Mouse (Mus musculus): ENCODE results near the gene Cubn.

Cubn gene

GRCm38 (mm10) chr2:13484566-13484965, 7.0 kb downstream of the Cubn start:
- DNase-seq (ENCODE audit: low read depth, low spot score), result no peak

GRCm38 (mm10) chr2:13480744-13481143, 10.9 kb downstream of the Cubn start:
- no peak for DNase-seq (ENCODE audit: low read depth, low spot score)

GRCm38 (mm10) chr2:13479165-13479564, 12.4 kb downstream of the Cubn start:
- no peak for DNase-seq (ENCODE audit: low read depth, low spot score)

GRCm38 (mm10) chr2:13470108-13470507, 21.5 kb downstream of the Cubn start:
- no peak for DNase-seq (ENCODE audit: low read depth, low spot score)

- no peak for DNase-seq (ENCODE audit: low read depth, low spot score)
These were observed 22.0 kb downstream of the Cubn start for GRCm38 (mm10) chr2:13469641-13470040.

- DNase-seq (ENCODE audit: low read depth, low spot score), result no peak
These were observed 24.9 kb downstream of the Cubn start for GRCm38 (mm10) chr2:13466685-13467084.

GRCm38 (mm10) chr2:13458088-13458487, 33.5 kb downstream of the Cubn start:
- no peak for DNase-seq (ENCODE audit: low read depth, low spot score)

GRCm38 (mm10) chr2:13456821-13457220, 34.8 kb downstream of the Cubn start:
- no peak for DNase-seq (ENCODE audit: low read depth, low spot score)

GRCm38 (mm10) chr2:13451495-13452491, 39.8 kb downstream of the Cubn start:
- DNase-seq (ENCODE audit: low read depth, low spot score), result no peak

GRCm38 (mm10) chr2:13450895-13451294, 40.7 kb downstream of the Cubn start:
- no peak for DNase-seq (ENCODE audit: low read depth, low spot score)

GRCm38 (mm10) chr2:13450470-13450869, 41.1 kb downstream of the Cubn start:
- no peak for DNase-seq (ENCODE audit: low read depth, low spot score)

GRCm38 (mm10) chr2:13445156-13445555, 46.5 kb downstream of the Cubn start:
- DNase-seq (ENCODE audit: low read depth, low spot score), result no peak

GRCm38 (mm10) chr2:13438983-13439382, 52.6 kb downstream of the Cubn start:
- no peak for DNase-seq (ENCODE audit: low read depth, low spot score)

GRCm38 (mm10) chr2:13438275-13438845, 53.3 kb downstream of the Cubn start:
- DNase-seq (ENCODE audit: low read depth, low spot score), result no peak

GRCm38 (mm10) chr2:13432002-13432401, 59.6 kb downstream of the Cubn start:
- DNase-seq (ENCODE audit: low read depth, low spot score), result no peak

- no peak for DNase-seq (ENCODE audit: low read depth, low spot score)
These were observed 69.4 kb downstream of the Cubn start for GRCm38 (mm10) chr2:13421974-13422760.

GRCm38 (mm10) chr2:13416765-13417524, 74.7 kb downstream of the Cubn start:
- DNase-seq (ENCODE audit: low read depth, low spot score), result no peak

- DNase-seq (ENCODE audit: low read depth, low spot score), result peak; percentile 30
These were observed 78.0 kb downstream of the Cubn start for GRCm38 (mm10) chr2:13413520-13414178.

- DNase-seq (ENCODE audit: low read depth, low spot score), result no peak
These were observed 81.0 kb downstream of the Cubn start for GRCm38 (mm10) chr2:13410660-13411059.

- DNase-seq (ENCODE audit: low read depth, low spot score), result no peak
These were observed 81.7 kb downstream of the Cubn start for GRCm38 (mm10) chr2:13409767-13410519.

Measured in ES-CJ7 (cell line).